Mouse (Mus musculus) spleen, adult 12 weeks (tissue): ENCODE results near the gene Fut8.

Experiments
- DNase-seq: peaks from one replicate; pipeline ENCODE4 v3.0.0; 2022; ENCODE audit warnings: low spot score

The Fut8 gene

GRCm38 (mm10) chr12:77305502-77305901 lies 67.6 kb downstream of the Fut8 start:
- DNase-seq: no peak

- no peak for DNase-seq
These were observed 68.9 kb downstream of the Fut8 start for GRCm38 (mm10) chr12:77306759-77307314.

DNA sequence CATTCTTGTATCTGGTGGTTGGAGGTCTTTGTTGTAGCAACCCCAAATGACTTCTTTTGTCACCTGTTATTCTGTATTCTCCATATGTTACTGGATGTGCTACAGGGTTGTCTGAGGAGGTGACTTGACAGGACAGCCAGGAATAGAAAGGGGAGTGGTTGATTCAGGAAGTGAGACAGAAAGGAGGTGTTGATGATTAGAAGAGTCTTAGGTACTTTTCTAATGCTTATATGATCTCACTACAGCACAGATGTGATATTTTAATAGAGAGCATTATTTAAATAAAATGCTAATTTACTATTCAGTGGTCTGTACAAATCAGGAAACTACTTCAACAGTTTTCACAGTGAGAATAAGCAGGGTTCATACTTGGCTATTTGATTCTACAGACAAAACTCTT lies 71.6 kb downstream of the Fut8 start:
- no peak for DNase-seq

GRCm38 (mm10) chr12:77313502-77313901 lies 75.6 kb downstream of the Fut8 start:
- DNase-seq: no peak

DNA sequence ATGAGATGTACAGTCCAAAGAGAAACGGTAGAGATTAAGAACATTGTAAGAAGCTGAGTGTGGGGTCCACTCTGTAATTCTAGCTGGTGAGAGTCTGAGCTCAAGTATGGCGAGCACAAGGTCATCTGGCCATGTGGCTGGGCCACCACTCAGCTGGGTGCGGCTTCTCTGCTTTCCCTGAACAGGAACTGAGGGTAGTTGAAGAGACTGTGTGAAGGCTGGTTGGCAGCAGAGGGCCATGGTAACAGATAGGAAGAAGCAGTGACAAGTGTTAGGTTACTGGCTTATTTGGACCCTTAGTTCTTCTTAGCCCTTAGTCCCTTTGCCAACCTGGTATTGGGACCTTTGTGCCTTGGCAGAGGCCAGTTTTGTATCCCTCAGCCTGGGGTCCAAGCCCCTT lies 86.2 kb downstream of the Fut8 start:
- DNase-seq: no peak

GRCm38 (mm10) chr12:77346521-77346920 lies 108.6 kb downstream of the Fut8 start:
- DNase-seq: no peak

DNA sequence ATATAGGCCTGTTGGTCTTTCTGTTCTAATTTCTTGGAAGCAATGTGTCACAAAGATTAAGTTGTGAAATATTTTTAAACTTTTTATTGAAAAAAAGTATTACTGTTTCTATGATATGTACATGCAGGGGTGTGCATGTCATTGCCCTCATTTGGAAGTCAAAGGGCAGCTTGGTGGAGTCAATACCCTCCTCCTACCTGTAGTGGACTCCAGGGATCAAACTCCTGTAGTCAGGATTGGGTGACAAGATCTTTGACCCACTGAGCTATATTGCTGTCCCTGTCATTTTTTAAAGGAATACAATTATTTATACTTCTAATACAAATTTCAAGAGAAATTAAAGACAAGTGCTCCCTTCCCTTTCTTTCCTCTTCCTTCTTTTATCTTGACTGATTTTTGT lies 111.6 kb downstream of the Fut8 start:
- no peak for DNase-seq

DNA sequence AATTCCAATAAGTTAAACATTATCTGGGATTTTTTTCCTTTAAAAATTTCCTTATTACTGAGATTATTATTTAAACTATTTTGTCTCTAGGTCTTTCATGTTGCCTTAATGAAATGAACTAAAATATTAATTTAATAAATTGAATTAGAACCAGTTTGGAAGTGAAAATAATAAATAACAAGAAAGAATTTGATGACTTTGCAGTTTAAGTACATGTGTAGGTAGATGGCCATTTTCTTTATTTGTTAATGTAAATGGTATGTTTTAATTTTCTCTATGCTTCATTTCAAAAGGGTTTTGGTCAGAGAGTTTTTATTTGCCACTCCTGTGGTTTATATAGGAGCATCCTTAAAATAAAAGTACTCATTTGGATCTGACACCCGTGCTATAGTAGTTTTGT lies 177.8 kb downstream of the Fut8 start:
- no peak for DNase-seq

- DNase-seq: no peak
These were observed 183.9 kb downstream of the Fut8 start for GRCm38 (mm10) chr12:77421667-77422393.

- DNase-seq: no peak
These were observed 188.2 kb downstream of the Fut8 start for GRCm38 (mm10) chr12:77426093-77426492.

- no peak for DNase-seq
These were observed 190.2 kb downstream of the Fut8 start for GRCm38 (mm10) chr12:77428165-77428564.

- DNase-seq: no peak
These were observed 191.5 kb downstream of the Fut8 start for GRCm38 (mm10) chr12:77429381-77429780.

DNA sequence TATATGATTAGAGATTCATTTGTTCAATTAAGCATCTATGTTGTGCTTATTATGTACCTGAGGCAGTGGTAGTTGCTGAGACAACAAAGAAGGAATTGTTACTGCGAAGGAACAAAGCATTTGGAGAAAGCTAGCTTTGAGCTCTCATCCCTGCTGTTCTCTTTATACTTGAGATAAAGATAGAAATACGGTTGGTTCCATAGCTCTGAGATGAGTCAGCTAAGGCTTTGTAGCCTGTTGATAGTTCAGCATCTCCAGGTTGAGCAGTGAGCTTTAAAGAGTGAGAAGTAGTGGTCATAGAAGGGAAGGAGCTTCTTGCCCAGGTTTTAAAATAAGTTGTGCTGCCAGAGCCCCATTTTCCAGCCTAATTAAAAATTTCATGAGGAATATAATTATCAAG lies 198.8 kb downstream of the Fut8 start:
- DNase-seq: no peak

GRCm38 (mm10) chr12:77450816-77451215 lies 212.9 kb downstream of the Fut8 start:
- no peak for DNase-seq

DNA sequence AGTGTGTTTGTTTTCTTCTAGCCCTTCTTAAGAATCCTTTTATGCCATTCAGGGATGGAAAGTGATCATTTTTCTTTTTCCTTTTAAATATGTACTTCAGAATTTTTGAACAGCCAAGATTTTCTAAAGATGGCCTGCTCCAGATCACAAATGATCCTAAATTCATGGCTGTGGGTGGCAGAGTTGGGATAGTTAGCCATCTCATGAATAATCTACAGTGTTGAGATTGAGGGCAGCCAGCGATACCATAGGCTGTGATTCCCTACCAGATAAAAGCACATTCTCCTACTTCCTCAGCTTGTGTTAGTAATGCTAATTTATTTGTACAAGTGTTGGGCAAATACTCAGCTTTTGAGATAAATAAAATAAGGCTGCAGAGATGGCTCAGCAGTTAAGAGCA lies 228.3 kb downstream of the Fut8 start:
- no peak for DNase-seq

GRCm38 (mm10) chr12:77479931-77480330 lies 242.0 kb downstream of the Fut8 start:
- DNase-seq: no peak

GRCm38 (mm10) chr12:77481153-77481552 lies 243.2 kb downstream of the Fut8 start:
- DNase-seq: no peak

DNA sequence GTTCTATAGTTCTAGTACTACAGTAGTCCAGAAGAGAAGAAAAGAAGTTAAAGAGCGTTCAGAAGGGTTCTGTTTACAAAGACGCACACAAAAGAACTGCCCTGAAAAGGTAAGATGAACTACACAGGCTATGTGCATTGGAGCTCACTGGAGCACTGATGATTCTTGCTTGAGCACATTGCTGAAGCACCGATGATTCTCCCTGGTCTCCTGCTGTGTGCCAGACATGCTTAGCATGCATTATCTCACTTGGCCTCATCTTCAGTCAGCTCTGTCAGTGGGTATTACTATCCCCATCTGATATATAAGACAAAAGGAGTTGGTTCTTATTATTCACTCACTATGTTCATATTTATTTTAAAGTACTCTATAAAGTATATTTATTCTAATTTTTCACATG lies 243.9 kb downstream of the Fut8 start:
- DNase-seq: no peak

GRCm38 (mm10) chr12:77483180-77483855 lies 245.4 kb downstream of the Fut8 start:
- DNase-seq: no peak

- no peak for DNase-seq
These were observed 246.8 kb downstream of the Fut8 start for GRCm38 (mm10) chr12:77484761-77485160.

GRCm38 (mm10) chr12:77491478-77491877 lies 253.6 kb downstream of the Fut8 start:
- no peak for DNase-seq

DNA sequence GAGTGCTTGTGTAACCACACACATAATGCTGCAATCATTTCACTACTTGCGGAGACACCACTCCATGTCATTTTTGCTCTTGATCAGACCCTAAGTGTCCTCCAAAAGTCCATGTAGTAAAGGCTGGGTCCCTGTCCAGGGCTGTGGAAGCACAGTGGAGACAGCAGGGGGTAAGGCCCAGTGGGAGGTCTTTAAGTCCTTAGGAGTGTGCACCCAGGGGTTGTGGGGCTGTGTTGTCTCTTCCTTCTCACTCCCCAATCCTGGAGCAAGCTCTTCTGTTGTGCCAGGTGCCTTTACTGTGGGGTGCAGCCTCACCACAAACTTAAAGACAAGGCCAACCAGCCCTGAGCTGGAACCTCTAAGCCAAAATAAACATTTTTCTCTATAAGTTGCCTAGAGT lies 257.9 kb downstream of the Fut8 start:
- no peak for DNase-seq

DNA sequence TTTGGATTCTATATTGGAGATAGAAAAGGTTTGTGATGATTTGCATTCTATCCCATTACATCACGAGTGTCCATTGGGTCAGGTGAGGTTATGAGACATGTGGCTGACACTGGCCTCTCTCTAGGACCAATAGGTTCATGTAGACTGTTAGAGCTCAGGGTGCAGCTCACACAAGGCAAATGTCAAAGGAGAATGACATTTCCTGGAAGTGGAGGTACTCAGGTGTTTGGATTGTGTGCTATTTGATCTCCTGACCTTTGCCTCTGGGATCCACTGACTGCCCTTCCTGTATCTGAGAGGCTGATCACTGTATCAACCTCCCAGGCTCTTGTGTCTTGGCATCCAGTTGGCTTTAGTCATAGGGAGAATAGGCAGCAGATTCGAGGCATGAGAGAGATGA lies 260.2 kb downstream of the Fut8 start:
- no peak for DNase-seq
